Mouse (Mus musculus) MEL (cell line): Measurements from ENCODE around the gene Deaf1. TPM values are rescaled to one million over a fixed set of nuclear protein-coding genes. Genes with fewer than 3 reads are reported as not detected.

Experiments used
- DNase-seq: peaks from one replicate; pipeline ENCODE4 v3.0.0; 2011; ENCODE audit warnings: low read depth, low spot score
- H3K27ac ChIP-seq: 2 replicates; pipeline ENCODE4 v1.5.1; 2012; ENCODE audit warnings: low read depth, mild to moderate bottlenecking, control low read depth, low read length, moderate library complexity; ENCODE audit not compliant: control insufficient read depth
- H3K27me3 ChIP-seq, 2 experiments: fragments of 150-350 bp in 1 of 2; sonication (generic) in 1 of 2; 2 replicates each; pipeline ENCODE4 v1.6.1; 2012; ENCODE audit warnings: low read length in 2 of 2, mild to moderate bottlenecking in 2 of 2, improper control_type of control experiment in 1 of 2, moderate library complexity in 1 of 2; ENCODE audit not compliant: insufficient read depth in 2 of 2, control insufficient read depth in 1 of 2
- H3K36me3 ChIP-seq, 2 experiments: 2 replicates each; pipeline ENCODE4 v1.6.1; 2012 to 2014; ENCODE audit warnings: low read length in 2 of 2, improper control_type of control experiment in 1 of 2, inconsistent platforms in 1 of 2, mild to moderate bottlenecking in 1 of 2; ENCODE audit not compliant: insufficient read depth in 2 of 2, control insufficient read depth in 1 of 2
- H3K4me1 ChIP-seq, 2 experiments: fragments of 150-350 bp in 1 of 2; sonication (generic) in 1 of 2; 2 replicates each; pipeline ENCODE4 v1.6.1; 2012; ENCODE audit warnings: low read length in 2 of 2, improper control_type of control experiment in 1 of 2, mild to moderate bottlenecking in 1 of 2; ENCODE audit not compliant: insufficient read depth in 2 of 2, control insufficient read depth in 1 of 2
- H3K4me3 ChIP-seq, 2 experiments: fragments of 150-350 bp in 1 of 2; sonication (generic) in 1 of 2; 2 replicates each; pipeline ENCODE4 v1.5.1; 2012; ENCODE audit warnings: low read depth in 2 of 2, low read length in 2 of 2, mild to moderate bottlenecking in 2 of 2, moderate library complexity in 2 of 2, control low read depth in 1 of 2, improper control_type of control experiment in 1 of 2; ENCODE audit not compliant: control insufficient read depth in 1 of 2, insufficient read depth in 1 of 2
- H3K79me2 ChIP-seq: 2 replicates; pipeline ENCODE4 v1.6.1; 2012; ENCODE audit warnings: mild to moderate bottlenecking, low read length, moderate library complexity; ENCODE audit not compliant: control insufficient read depth, poor library complexity, insufficient read depth
- H3K9ac ChIP-seq: 2 replicates; pipeline ENCODE4 v1.6.1; 2012; ENCODE audit warnings: low read depth, mild to moderate bottlenecking, control low read depth, low read length, moderate library complexity; ENCODE audit not compliant: control insufficient read depth, poor library complexity, severe bottlenecking
- H3K9me3 ChIP-seq: fragments of 150-350 bp; sonication (generic); replicated peaks from 2 replicates; pipeline ENCODE4 v1.6.1; 2012; ENCODE audit warnings: mild to moderate bottlenecking, low read length, improper control_type of control experiment, moderate library complexity; ENCODE audit not compliant: insufficient read depth
- BHLHE40 ChIP-seq: IDR thresholded peaks from 2 replicates; pipeline ENCODE4 v1.6.1; 2012; ENCODE audit warnings: low read depth, mild to moderate bottlenecking, inconsistent platforms, low read length, improper control_type of control experiment, borderline replicate concordance
- CTCF ChIP-seq, 3 experiments: IDR thresholded peaks in 2 of 3; conservative IDR thresholded peaks in 1 of 3; 2 replicates each; pipeline ENCODE4 v1.5.1; 2011 to 2012; ENCODE audit warnings: low read length in 3 of 3, low read depth in 2 of 3, mild to moderate bottlenecking in 2 of 3, improper control_type of control experiment in 1 of 3, inconsistent platforms in 1 of 3, mixed read lengths in 1 of 3, moderate library complexity in 1 of 3; ENCODE audit not compliant: control insufficient read depth in 1 of 3, insufficient read depth in 1 of 3, poor library complexity in 1 of 3, severe bottlenecking in 1 of 3
- E2F4 ChIP-seq: IDR thresholded peaks from 2 replicates; pipeline ENCODE4 v1.6.1; 2011; ENCODE audit warnings: low read depth, low read length, improper control_type of control experiment, borderline replicate concordance
- GABPA ChIP-seq: IDR thresholded peaks from 2 replicates; pipeline ENCODE4 v1.6.1; 2012; ENCODE audit warnings: low read depth, mild to moderate bottlenecking, inconsistent platforms, low read length, improper control_type of control experiment, moderate library complexity
- GATA1 ChIP-seq: IDR thresholded peaks from 2 replicates; pipeline ENCODE4 v1.6.1; 2011; ENCODE audit warnings: low read depth, low read length, improper control_type of control experiment
- HCFC1 ChIP-seq: IDR thresholded peaks from 2 replicates; pipeline ENCODE4 v1.6.1; 2012; ENCODE audit warnings: low read depth, mild to moderate bottlenecking, inconsistent platforms, low read length, improper control_type of control experiment, moderate library complexity
- KAT2A ChIP-seq: conservative IDR thresholded peaks from 2 replicates; pipeline ENCODE4 v1.6.1; 2012; ENCODE audit warnings: low read depth, low read length, improper control_type of control experiment, inconsistent platforms
- MAFK ChIP-seq: IDR thresholded peaks from 2 replicates; pipeline ENCODE4 v1.6.1; 2011; ENCODE audit warnings: low read depth, mild to moderate bottlenecking, low read length, improper control_type of control experiment, borderline replicate concordance
- MYB ChIP-seq: IDR thresholded peaks from 2 replicates; pipeline ENCODE4 v1.6.1; 2011; ENCODE audit warnings: mild to moderate bottlenecking, low read depth, low read length, improper control_type of control experiment
- MYC ChIP-seq: IDR thresholded peaks from 2 replicates; pipeline ENCODE4 v1.6.1; 2011; ENCODE audit warnings: low read depth, mild to moderate bottlenecking, low read length, improper control_type of control experiment, moderate library complexity
- NRF1 ChIP-seq: IDR thresholded peaks from 2 replicates; pipeline ENCODE4 v1.6.1; 2014; ENCODE audit warnings: low read depth, mild to moderate bottlenecking, inconsistent platforms, low read length, improper control_type of control experiment, moderate library complexity; ENCODE audit not compliant: poor library complexity, insufficient read depth, severe bottlenecking
- POLR2AphosphoS2 ChIP-seq: IDR thresholded peaks from 2 replicates; pipeline ENCODE4 v1.6.1; 2011; ENCODE audit warnings: low read length, improper control_type of control experiment
- POLR2AphosphoS5 ChIP-seq: IDR thresholded peaks from 2 replicates; pipeline ENCODE4 v1.6.1; 2012; ENCODE audit warnings: low read depth, borderline replicate concordance, mild to moderate bottlenecking, inconsistent platforms, low read length, moderate library complexity, mixed read lengths
- TBP ChIP-seq: IDR thresholded peaks from 2 replicates; pipeline ENCODE4 v1.8.0; 2011; ENCODE audit warnings: low read depth, low read length, improper control_type of control experiment
- UBTF ChIP-seq: IDR thresholded peaks from 2 replicates; pipeline ENCODE4 v1.6.1; 2012; ENCODE audit warnings: low read depth, mild to moderate bottlenecking, inconsistent platforms, low read length, improper control_type of control experiment, moderate library complexity, borderline replicate concordance; ENCODE audit not compliant: insufficient read depth
- ZMIZ1 ChIP-seq: IDR thresholded peaks from 2 replicates; pipeline ENCODE4 v1.6.1; 2012; ENCODE audit warnings: low read depth, mild to moderate bottlenecking, inconsistent platforms, low read length, improper control_type of control experiment, moderate library complexity
- ZNF384 ChIP-seq: IDR thresholded peaks from 2 replicates; pipeline ENCODE4 v1.6.1; 2012; ENCODE audit warnings: low read depth, mild to moderate bottlenecking, inconsistent platforms, low read length, improper control_type of control experiment
- polyA plus RNA-seq, 2 experiments: library from polyadenylated mRNA; stranded (reverse) in 1 of 2; unstranded in 1 of 2; fragments of >175 nt in 1 of 2; fragments of >200 nt in 1 of 2; gene quantifications; 2 replicates each; pipeline versions ENCODE4 v1.2.1 to v1.2.4; 2012; ENCODE audit warnings: low replicate concordance in 2 of 2, low read depth in 1 of 2; ENCODE audit not compliant: insufficient read length in 2 of 2, insufficient read depth in 1 of 2, missing spikeins in 1 of 2
- total RNA-seq: library from RNA; depleted of rRNA; stranded (reverse); fragments of 300-350 nt; gene quantifications from 2 replicates; pipeline ENCODE4 v1.2.3, GENCODE M21; 2012

Gene Deaf1
- total and polyA plus RNA-seq, 3 experiments, result 13.2 to 91.1 TPM; not detected in 1

DNA sequence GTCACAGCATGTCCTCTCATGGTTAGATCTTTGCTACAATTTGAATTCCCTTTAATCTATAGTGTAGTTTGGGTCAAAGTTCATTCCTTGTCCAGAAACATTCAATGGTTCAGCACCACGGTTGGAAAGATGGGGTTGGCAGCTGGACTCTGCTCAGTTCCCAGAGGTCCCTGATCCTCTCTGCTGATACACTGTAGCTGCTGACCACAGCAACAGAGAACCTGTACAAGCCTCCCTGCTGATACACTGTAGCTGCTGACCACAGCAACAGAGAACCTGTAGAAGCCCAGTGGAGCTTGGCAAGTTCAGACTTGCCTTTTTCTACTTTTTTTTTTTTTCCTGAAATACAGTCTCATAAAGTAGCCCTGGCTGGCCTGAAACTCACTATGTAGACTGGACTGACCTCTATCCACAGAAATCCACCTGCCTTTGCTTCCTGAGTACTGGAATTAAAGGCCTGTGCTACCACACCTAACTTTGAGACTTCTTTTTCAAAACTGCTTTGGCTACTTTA, 9.8 kb downstream of the Deaf1 start:
- Histone ChIP-seq H3K27ac (no peak overlapping the region), H3K4me3 (no peak overlapping the region), H3K9me3 (no peaks in the 10 kb centered on the region), H3K4me1 (no peaks in the 10 kb centered on the region; a peak in 1 of 4 replicates), H3K27me3 (no peaks in the 10 kb centered on the region), H3K79me2 (no peaks in the 10 kb centered on the region), H3K9ac (no peak overlapping the region), H3K36me3 (peaks cover 0 to 41% of the 10 kb centered on the region in 2 experiments; a peak in 3 of 4 replicates)
- no peak for DNase-seq
- TF ChIP-seq POLR2AphosphoS2 (no peak), MYC (no peak), CTCF (IDR thresholded peaks at IDR 0.05 in 2 of 3, conservative IDR thresholded peaks at IDR 0.05 in 1 of 3; ENCODE audit: control insufficient read depth in 1 of 3, insufficient read depth in 1 of 3, low read depth in 2 of 3, low read length in 3 of 3, poor library complexity in 1 of 3, severe bottlenecking in 1 of 3) (no peak), GABPA (no peak), E2F4 (no peak), GATA1 (no peak), NRF1 (no peak), POLR2AphosphoS5 (no peak), ZNF384 (no peak), KAT2A (no peak), HCFC1 (no peak), ZMIZ1 (no peak), TBP (no peak), MAFK (no peak), MYB (no peak), UBTF (no peak), BHLHE40 (no peak)

- Histone ChIP-seq H3K4me1 (no peaks in the 10 kb centered on the region; a peak in 1 of 4 replicates), H3K9me3 (no peaks in the 10 kb centered on the region), H3K9ac (no peak overlapping the region), H3K79me2 (no peaks in the 10 kb centered on the region), H3K36me3 (peaks cover 0 to 34% of the 10 kb centered on the region in 2 experiments; a peak in 3 of 4 replicates), H3K27ac (no peak overlapping the region), H3K4me3 (no peak overlapping the region), H3K27me3 (no peaks in the 10 kb centered on the region)
- TF ChIP-seq BHLHE40, result no peak
- TF ChIP-seq CTCF (IDR thresholded peaks at IDR 0.05 in 2 of 3, conservative IDR thresholded peaks at IDR 0.05 in 1 of 3; ENCODE audit: control insufficient read depth in 1 of 3, insufficient read depth in 1 of 3, low read depth in 2 of 3, low read length in 3 of 3, poor library complexity in 1 of 3, severe bottlenecking in 1 of 3), result peak in 2 of 3 experiments; percentile 8; a peak in 2 of 6 replicates
- DNase-seq, result peak; percentile 17
These were observed 11.5 kb downstream of the Deaf1 start for GRCm38 (mm10) chr7:141315974-141316373.
